Mouse (Mus musculus): ENCODE data around the gene Plk2. TPM values are rescaled to one million over a fixed set of nuclear protein-coding genes. Genes with fewer than 3 reads are reported as not detected.

The Plk2 gene
- 1 to 10 TPM; 3.0 to 6.9 (median 4.1) TPM for total RNA-seq (2022)

DNA sequence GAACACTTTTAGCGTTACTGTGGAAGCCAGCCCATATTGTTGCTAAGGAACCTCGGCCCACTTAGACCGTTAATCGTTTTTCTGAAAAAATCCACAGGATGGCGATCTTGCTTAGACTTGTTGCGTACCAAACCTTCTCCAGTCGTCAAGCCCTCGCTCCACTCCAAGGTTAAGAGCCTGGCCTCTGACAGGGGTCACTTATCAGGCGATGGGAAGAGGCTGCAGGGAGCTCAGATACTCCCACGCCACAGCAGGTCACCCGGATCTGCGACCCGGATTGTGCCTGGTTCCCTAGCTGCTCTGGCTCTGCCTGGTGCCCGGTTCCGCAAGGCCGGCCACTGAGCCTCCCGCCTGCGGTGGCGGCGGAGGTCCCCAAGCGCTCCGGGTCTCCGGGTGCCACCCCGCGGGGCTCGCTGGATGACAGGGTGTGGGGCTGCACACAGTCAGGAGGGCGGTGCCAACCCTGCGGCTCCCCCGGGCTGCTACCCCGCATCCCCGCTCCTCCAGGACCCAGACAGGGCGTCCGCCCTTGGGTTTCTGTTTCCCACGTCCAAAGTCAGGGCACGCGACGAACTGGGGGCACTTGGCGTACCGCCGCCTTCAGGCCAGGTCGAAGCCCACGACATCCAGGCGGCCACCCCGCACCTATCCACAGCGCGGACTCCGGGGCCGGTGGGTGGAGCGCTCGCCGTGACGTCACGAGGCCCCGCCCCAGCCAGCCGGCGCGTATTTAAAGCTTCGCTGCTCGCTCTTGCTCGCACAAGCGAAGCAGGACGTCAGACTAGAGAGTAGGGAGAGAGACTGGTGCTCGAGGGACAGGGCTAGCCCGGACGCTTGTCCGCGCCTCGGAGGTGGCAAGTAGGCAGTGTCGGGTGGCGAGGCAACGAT is at the start of gene Plk2:
Plk2 (plus strand) TSS at position 756 of the 888 bp plus-strand sequence.
- DNase-seq (ENCODE audit: low spot score in 2 of 2) = peak; percentile 77 to 81

- DNase-seq (ENCODE audit: low spot score in 2 of 2) = no peak
Measured at GRCm38 (mm10) chr13:110346707-110347106, 48.1 kb upstream of the Plk2 start.

DNA sequence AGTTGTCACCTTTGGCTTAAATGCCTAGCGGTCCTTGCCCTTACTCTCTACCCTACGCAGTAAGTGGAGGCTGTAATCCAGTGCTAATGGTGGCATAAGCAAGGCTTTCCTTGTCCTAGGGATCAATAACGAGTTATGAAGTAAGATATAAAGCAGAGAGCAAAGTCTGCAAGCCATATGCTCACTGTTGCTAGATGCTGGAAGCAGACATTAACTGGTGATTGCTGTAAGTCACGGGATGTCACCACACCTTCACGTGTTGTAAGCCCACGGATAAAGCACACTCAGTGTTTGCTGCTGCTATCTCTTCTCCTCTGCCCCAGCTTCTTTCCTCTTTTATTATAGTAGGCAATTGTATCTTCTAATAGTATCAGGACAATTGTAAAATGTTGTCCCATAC is 43.8 kb upstream of the Plk2 start:
- DNase-seq (ENCODE audit: low spot score in 2 of 2) = no peak

DNA sequence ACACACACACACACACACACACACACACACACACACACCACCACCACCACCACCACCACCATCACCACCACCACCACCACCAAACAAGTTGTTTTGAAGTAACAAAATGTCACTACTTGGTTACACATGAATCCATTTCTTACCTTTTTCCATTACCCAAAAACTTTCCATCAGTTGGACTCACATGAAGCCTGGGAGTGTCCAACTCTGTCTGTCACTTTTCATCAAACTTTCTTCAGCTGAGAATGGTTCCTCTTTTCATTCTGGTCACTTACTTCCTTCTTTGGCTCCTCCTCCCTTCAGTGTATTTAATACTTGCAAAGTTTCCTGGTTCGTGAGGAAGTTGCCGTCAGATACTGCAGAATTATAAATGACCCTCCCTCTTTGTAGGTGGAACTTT is 37.9 kb upstream of the Plk2 start, which contains the start of gene Gapt:
Gapt (minus strand) TSS at position 259 of the 400 bp plus-strand sequence.
- no peak for DNase-seq (ENCODE audit: low spot score in 2 of 2)

GRCm38 (mm10) chr13:110363722-110364121 is 31.1 kb upstream of the Plk2 start:
- DNase-seq (ENCODE audit: low spot score in 2 of 2) = no peak

- no peak for DNase-seq (ENCODE audit: low spot score in 2 of 2)
Measured at GRCm38 (mm10) chr13:110366477-110366876, 28.4 kb upstream of the Plk2 start.

GRCm38 (mm10) chr13:110367961-110368555 is 26.8 kb upstream of the Plk2 start:
- DNase-seq (ENCODE audit: low spot score in 2 of 2) = no peak

- DNase-seq (ENCODE audit: low spot score in 2 of 2) = peak; percentile 15 to 18
Measured at GRCm38 (mm10) chr13:110368556-110369040, 26.2 kb upstream of the Plk2 start.

DNA sequence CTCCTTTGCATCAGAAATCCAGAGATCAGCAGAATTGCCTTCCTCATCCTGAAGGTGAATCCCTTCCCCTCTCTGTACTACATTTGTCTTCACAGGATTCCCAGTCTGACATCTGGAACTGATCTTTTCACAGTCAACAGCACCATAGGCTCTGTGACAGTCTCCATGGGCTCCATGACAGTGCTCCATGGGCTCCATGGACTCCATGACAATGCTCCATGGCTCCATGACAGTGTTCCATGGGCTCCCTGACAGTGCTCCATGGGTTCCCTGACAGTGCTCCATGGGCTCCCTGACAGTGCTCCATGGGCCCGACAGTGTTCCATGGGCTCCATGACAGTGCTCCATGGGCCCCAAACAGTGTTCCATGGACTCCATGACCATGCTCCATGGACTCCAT is 25.2 kb upstream of the Plk2 start:
- no peak for DNase-seq (ENCODE audit: low spot score in 2 of 2)

DNA sequence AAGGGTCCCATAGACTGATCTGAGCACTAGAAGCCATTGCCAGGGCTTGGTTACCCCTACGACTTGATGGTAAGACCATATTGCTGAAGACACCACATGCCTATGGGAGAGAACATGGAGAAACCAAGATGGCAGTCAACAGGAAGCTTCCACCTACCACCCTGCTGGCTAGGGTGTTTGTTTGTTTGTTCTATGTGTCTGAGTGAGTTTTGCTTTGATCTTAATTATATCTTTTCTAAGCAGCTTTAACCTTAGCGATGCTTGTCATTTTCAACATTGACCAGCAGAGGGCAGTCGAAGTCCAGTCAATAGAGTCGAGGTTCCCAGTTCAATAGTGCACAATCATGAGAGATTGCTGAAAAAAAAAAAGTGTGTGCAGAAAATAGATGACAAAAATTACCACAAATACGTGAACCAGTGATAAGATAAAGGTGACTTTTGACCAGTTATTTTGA is 12.4 kb upstream of the Plk2 start:
- no peak for DNase-seq (ENCODE audit: low spot score in 2 of 2)

GRCm38 (mm10) chr13:110384514-110384913 is 10.3 kb upstream of the Plk2 start:
- DNase-seq (ENCODE audit: low spot score in 2 of 2) = no peak

- DNase-seq (ENCODE audit: low spot score in 2 of 2) = peak in 1 of 2 experiments; percentile 28
Measured at GRCm38 (mm10) chr13:110392210-110392609, 2.6 kb upstream of the Plk2 start.

DNA sequence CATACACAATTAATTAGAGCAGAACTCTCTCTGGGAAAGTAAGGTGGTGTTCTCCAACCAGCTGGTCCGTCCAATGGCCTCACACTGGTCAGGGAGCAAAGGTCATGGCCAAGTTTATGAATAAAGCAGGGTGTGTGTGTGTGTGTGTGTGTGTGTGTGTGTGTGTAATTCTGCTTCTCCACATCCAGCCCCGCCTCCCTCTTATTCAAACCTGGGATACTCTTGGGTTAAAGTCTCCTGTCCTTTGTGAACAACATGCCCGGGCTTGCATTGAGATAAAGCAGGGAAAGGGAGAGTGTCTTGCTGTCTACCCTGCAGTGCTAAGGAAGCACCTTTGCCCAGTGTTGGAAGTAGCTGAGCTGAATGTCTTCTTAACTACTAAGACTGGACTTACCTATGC is 2.2 kb upstream of the Plk2 start:
- DNase-seq (ENCODE audit: low spot score in 2 of 2) = no peak

- peak in 1 of 2 experiments; percentile 8 for DNase-seq (ENCODE audit: low spot score in 2 of 2)
Measured at GRCm38 (mm10) chr13:110395179-110395794, 441 bp downstream of the Plk2 start.

DNA sequence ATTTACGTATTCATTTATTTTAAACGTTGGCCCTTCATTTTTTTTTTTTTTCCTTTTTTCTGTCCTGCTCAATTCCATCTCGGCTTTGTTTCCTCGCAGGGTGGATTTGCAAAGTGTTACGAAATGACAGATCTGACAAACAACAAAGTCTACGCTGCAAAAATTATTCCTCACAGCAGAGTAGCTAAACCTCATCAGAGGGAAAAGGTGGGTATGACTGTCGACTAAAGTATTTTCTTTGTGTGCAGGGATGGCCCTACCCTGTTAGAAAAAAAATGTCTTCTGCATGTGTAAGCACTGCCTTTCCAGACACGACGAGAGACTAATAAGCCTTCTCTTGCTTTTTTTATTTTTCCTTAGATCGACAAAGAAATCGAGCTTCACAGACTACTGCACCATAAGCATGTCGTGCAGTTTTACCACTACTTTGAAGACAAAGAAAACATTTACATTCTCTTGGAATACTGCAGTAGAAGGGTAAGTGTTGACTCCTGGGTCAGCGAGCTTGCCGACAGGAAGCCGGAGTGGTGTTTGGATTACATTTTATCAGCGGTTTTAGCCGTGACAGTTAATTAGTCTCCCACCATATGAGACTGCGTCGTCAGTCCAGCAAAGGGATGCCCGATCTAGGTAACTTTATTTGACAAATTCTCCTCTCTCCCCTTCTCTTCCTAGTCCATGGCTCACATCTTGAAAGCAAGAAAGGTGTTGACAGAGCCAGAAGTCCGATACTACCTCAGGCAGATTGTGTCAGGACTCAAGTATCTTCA is 1.3 kb downstream of the Plk2 start:
- DNase-seq (ENCODE audit: low spot score in 2 of 2) = no peak

GRCm38 (mm10) chr13:110397750-110398149 is 2.9 kb downstream of the Plk2 start:
- no peak for DNase-seq (ENCODE audit: low spot score in 2 of 2)

DNA sequence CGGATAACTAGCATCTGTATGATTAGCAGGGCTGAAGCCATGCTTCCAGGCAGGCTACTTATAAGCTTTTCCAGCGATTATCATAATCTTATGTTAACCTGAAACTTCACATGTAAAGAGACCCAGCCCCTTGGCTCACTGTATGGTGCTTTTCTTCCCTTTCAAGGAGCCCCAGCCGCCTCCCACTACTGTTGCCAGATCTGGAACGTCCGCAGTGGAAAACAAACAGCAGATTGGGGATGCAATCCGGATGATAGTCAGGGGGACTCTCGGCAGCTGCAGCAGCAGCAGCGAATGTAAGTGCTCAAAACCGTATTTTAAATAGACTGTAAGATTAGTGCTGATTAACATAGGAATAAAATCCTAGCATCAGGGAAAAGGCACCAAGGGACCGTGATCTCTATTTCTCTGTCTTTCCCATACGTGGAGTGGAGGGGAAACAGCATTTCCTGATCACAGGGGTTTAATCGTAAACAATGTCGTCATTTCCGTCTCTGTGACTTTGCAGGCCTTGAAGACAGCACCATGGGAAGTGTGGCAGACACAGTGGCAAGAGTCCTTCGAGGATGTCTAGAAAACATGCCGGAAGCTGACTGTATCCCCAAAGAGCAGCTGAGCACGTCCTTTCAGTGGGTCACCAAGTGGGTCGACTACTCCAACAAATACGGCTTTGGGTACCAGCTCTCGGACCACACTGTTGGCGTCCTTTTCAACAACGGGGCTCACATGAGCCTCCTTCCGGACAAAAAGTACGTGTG is 3.8 kb downstream of the Plk2 start:
- DNase-seq (ENCODE audit: low spot score in 2 of 2) = no peak

GRCm38 (mm10) chr13:110401443-110401842 is 6.6 kb downstream of the Plk2 start:
- no peak for DNase-seq (ENCODE audit: low spot score in 2 of 2)

GRCm38 (mm10) chr13:110401877-110402276 is 7.0 kb downstream of the Plk2 start:
- DNase-seq (ENCODE audit: low spot score in 2 of 2) = no peak

GRCm38 (mm10) chr13:110404059-110404458 is 9.2 kb downstream of the Plk2 start:
- DNase-seq (ENCODE audit: low spot score in 2 of 2) = no peak
